Mouse (Mus musculus) common myeloid progenitor, adult 5-6 weeks (primary cell): ENCODE measurements at regions not wholly inside any gene's neighbourhood (a gene's known extent, or its start where the extent isn't known, plus 50 kb on each side); places are given as distances from the start of the nearest gene placed in this dataset.

ENCODE experiments used
- ATAC-seq: replicated peaks from 2 replicates; pipeline ENCODE4 v1.8.0; 2016; ENCODE audit warnings: low read depth, mild to moderate bottlenecking, moderate TSS enrichment, inconsistent platforms; ENCODE audit not compliant: poor library complexity, severe bottlenecking

GRCm38 (mm10) chr9:74621957-74622356, 239.8 kb upstream of the Onecut1 start:
- ATAC-seq, result no peak

GRCm38 (mm10) chr9:74645394-74645793, 216.3 kb upstream of the Onecut1 start:
- ATAC-seq, result no peak

GRCm38 (mm10) chr9:74650036-74650435, 211.7 kb upstream of the Onecut1 start:
- no peak for ATAC-seq

- no peak for ATAC-seq
Measured at GRCm38 (mm10) chr9:74655956-74656355, 205.8 kb upstream of the Onecut1 start.

GRCm38 (mm10) chr9:74656392-74656791, 205.3 kb upstream of the Onecut1 start:
- no peak for ATAC-seq

- no peak for ATAC-seq
Measured at GRCm38 (mm10) chr9:74671356-74671952, 190.3 kb upstream of the Onecut1 start.

- ATAC-seq, result no peak
Measured at GRCm38 (mm10) chr9:74672261-74672660, 189.5 kb upstream of the Onecut1 start.

- no peak for ATAC-seq
Measured at GRCm38 (mm10) chr9:74698229-74698628, 163.5 kb upstream of the Onecut1 start.

GRCm38 (mm10) chr9:74705698-74706097, 156.0 kb upstream of the Onecut1 start:
- no peak for ATAC-seq

- no peak for ATAC-seq
Measured at GRCm38 (mm10) chr9:74707608-74708007, 154.1 kb upstream of the Onecut1 start.

GRCm38 (mm10) chr9:74711698-74712097, 150.0 kb upstream of the Onecut1 start:
- ATAC-seq, result no peak

- ATAC-seq, result no peak
Measured at GRCm38 (mm10) chr9:74732451-74732850, 129.3 kb upstream of the Onecut1 start.

- ATAC-seq, result no peak
Measured at GRCm38 (mm10) chr9:74741949-74742348, 119.8 kb upstream of the Onecut1 start.

GRCm38 (mm10) chr9:74747886-74748285, 113.8 kb upstream of the Onecut1 start:
- no peak for ATAC-seq

- no peak for ATAC-seq
Measured at GRCm38 (mm10) chr9:74758025-74758424, 103.7 kb upstream of the Onecut1 start.

- no peak for ATAC-seq
Measured at GRCm38 (mm10) chr9:74758876-74759275, 102.8 kb upstream of the Onecut1 start.

GRCm38 (mm10) chr9:74780419-74780818, 81.3 kb upstream of the Onecut1 start:
- ATAC-seq, result no peak

GRCm38 (mm10) chr9:74793394-74793793, 68.3 kb upstream of the Onecut1 start:
- ATAC-seq, result no peak

GRCm38 (mm10) chr9:74795994-74796393, 65.7 kb upstream of the Onecut1 start:
- ATAC-seq, result no peak

GRCm38 (mm10) chr9:74797272-74797844, 64.4 kb upstream of the Onecut1 start:
- no peak for ATAC-seq

GRCm38 (mm10) chr9:74801091-74801490, 60.6 kb upstream of the Onecut1 start:
- ATAC-seq, result no peak

GRCm38 (mm10) chr9:74811437-74811836, 50.3 kb upstream of the Onecut1 start:
- ATAC-seq, result no peak
